Mouse (Mus musculus) C2C12 (cell line): ENCODE measurements around the gene Tnr.

ENCODE experiments used
- CEBPB ChIP-seq: IDR thresholded peaks from one replicate; pipeline ENCODE4 v1.6.1; 2011; ENCODE audit warnings: low read depth, mild to moderate bottlenecking, control low read depth, moderate library complexity
- CTCF ChIP-seq: IDR thresholded peaks from one replicate; pipeline ENCODE4 v1.5.1; 2011; ENCODE audit not compliant: control insufficient read depth, insufficient read depth, insufficient read length
- FOSL1 ChIP-seq: IDR thresholded peaks from one replicate; pipeline ENCODE4 v1.8.0; 2011; ENCODE audit warnings: mild to moderate bottlenecking, low read length; ENCODE audit not compliant: poor library complexity, insufficient read depth, severe bottlenecking
- MAX ChIP-seq: IDR thresholded peaks from one replicate; pipeline ENCODE4 v1.6.1; 2011; ENCODE audit warnings: mild to moderate bottlenecking, control low read depth
- MYOD1 ChIP-seq: IDR thresholded peaks from one replicate; pipeline ENCODE4 v1.6.1; 2011; ENCODE audit warnings: low read depth; ENCODE audit not compliant: control insufficient read depth, insufficient read length
- MYOG ChIP-seq: IDR thresholded peaks from one replicate; pipeline ENCODE4 v1.6.1; 2011; ENCODE audit not compliant: control insufficient read depth, insufficient read length; ENCODE audit errors: extremely low read depth
- USF1 ChIP-seq: IDR thresholded peaks from one replicate; pipeline ENCODE4 v1.6.1; 2011; ENCODE audit warnings: low read depth, mild to moderate bottlenecking, control low read depth, moderate library complexity

GRCm38 (mm10) chr1:159924684-159925083 is 401.1 kb downstream of the Tnr start:
- TF ChIP-seq MAX (no peak), CTCF (no peak), USF1 (no peak), CEBPB (no peak), MYOD1 (no peak), MYOG (no peak), FOSL1 (no peak)
